Comparison of ENCODE assay signal across 18 mouse cellular contexts in the genomic region with DNA sequence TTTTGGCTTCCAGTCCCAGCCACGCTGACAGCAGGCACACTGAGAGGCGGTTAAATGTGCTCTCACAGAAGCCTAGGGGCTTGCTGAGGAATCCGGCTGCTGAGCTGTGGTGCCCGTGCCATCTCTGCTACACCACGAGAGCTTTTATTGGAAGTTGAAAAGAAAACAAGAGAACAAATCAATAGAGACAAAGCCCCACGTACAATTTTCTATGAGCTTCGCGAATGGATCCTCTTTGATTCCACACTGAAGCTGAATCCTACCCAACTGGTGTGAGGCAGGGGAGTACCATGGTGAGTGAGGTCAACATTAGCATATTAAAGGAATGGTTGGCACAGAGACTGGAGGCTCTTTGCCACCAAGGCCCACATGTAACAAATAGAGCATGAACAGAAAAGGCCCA. TPM values are rescaled to one million over a fixed set of nuclear protein-coding genes. Genes with fewer than 3 reads are reported as not detected.
DNase-seq lines count a peak whose midpoint lies in the region; ATAC-seq lines count a peak whose summit lies in the region.
"Had no signal": no experiment of that assay in that cellular context is flagged by ENCODE, and none has a peak within 500 bp of the region (broad histone marks: within the 10 kb centered on the region; RNA-seq: fewer than 3 reads in every experiment).

No protein-coding gene starts in this region.

- 36% methylated on average over 8 of the region's 8 CpGs for WGBS in hindbrain, embryonic 13.5 days
- WGBS in hindbrain, embryonic 12.5 days = 40% methylated on average over 8 of the region's 8 CpGs
- 32% methylated on average over 8 of the region's 8 CpGs for WGBS in neural tube, embryonic 14.5 days
- 14% methylated on average over 8 of the region's 8 CpGs for WGBS in forebrain, embryonic 16.5 days

- H3K9me3 ChIP-seq in hindbrain, embryonic 13.5 days = no peaks in the 10 kb centered on the region; the same call in 1 of the 2 replicates
- peaks cover 6% of the 10 kb centered on the region; the same call in 1 of the 2 replicates for H3K9me3 ChIP-seq in hindbrain, embryonic 12.5 days (replicated peaks)
- H3K9me3 ChIP-seq in neural tube, embryonic 14.5 days (ENCODE audit: control insufficient read depth, low read length) = no peaks in the 10 kb centered on the region
- H3K9me3 ChIP-seq in forebrain, embryonic 16.5 days (ENCODE audit: control insufficient read depth, low read length) = no peaks in the 10 kb centered on the region

- H3K9ac ChIP-seq in hindbrain, embryonic 13.5 days = no peak overlapping the region
- H3K9ac ChIP-seq in hindbrain, embryonic 12.5 days = no peak overlapping the region
- H3K9ac ChIP-seq in neural tube, embryonic 14.5 days (replicated peaks; ENCODE audit: low read depth, low read length) = no peak overlapping the region
- no peak overlapping the region for H3K9ac ChIP-seq in forebrain, embryonic 16.5 days (replicated peaks; ENCODE audit: low read depth, low read length)
- H3K9ac ChIP-seq: limb, embryonic 13.5 days; liver, postnatal 0 days had no signal

- H3K27me3 ChIP-seq in hindbrain, embryonic 13.5 days = no peaks in the 10 kb centered on the region
- H3K27me3 ChIP-seq in hindbrain, embryonic 12.5 days = no peaks in the 10 kb centered on the region
- H3K27me3 ChIP-seq in neural tube, embryonic 14.5 days (ENCODE audit: control insufficient read depth, insufficient read depth, low read length) = no peaks in the 10 kb centered on the region
- H3K27me3 ChIP-seq in forebrain, embryonic 16.5 days (replicated peaks; ENCODE audit: control insufficient read depth, insufficient read depth, low read length) = no peaks in the 10 kb centered on the region
- H3K27me3 ChIP-seq: limb, embryonic 13.5 days had no signal

- peaks cover 23% of the 10 kb centered on the region for H3K4me1 ChIP-seq in hindbrain, embryonic 13.5 days (replicated peaks)
- peaks cover 17% of the 10 kb centered on the region for H3K4me1 ChIP-seq in hindbrain, embryonic 12.5 days
- 0 out of 2 replicates have a peak, but pooled peaks cover 6% of the 10 kb centered on the region for H3K4me1 ChIP-seq in neural tube, embryonic 14.5 days (ENCODE audit: control insufficient read depth, insufficient read depth, low read length)
- H3K4me1 ChIP-seq in forebrain, embryonic 16.5 days (replicated peaks; ENCODE audit: control insufficient read depth, insufficient read depth, low read length) = peaks cover 26% of the 10 kb centered on the region
- H3K4me1 ChIP-seq: heart, embryonic 10.5 days; limb, embryonic 13.5 days had no signal

- no peak for DNase-seq in neural tube, embryonic 10.5 days (ENCODE audit: extremely low spot score, low spot score)
- DNase-seq in layer of hippocampus, postnatal 10 days (ENCODE audit: low spot score in 2 of 2) = peak; percentile 55 to 56
- no peak for DNase-seq in heart, adult 8-10 months (ENCODE audit: low spot score)
- DNase-seq: heart, postnatal 36 days; kidney, adult 2 months; kidney, postnatal 4 days; liver, postnatal 0 days; thymus, postnatal 25 days had no signal

- no peak overlapping the region for H3K27ac ChIP-seq in hindbrain, embryonic 13.5 days
- H3K27ac ChIP-seq in hindbrain, embryonic 12.5 days = no peak overlapping the region
- H3K27ac ChIP-seq in neural tube, embryonic 14.5 days (ENCODE audit: low read depth, low read length) = no peak overlapping the region
- no peak overlapping the region; the same call in 1 of the 2 replicates for H3K27ac ChIP-seq in forebrain, embryonic 16.5 days (ENCODE audit: low read length)
- H3K27ac ChIP-seq: heart, embryonic 10.5 days; limb, embryonic 13.5 days; macrophage had no signal

- H3K4me2 ChIP-seq in hindbrain, embryonic 13.5 days = no peak overlapping the region
- H3K4me2 ChIP-seq in hindbrain, embryonic 12.5 days (replicated peaks) = no peak overlapping the region
- no peak overlapping the region for H3K4me2 ChIP-seq in neural tube, embryonic 14.5 days (ENCODE audit: low read depth, low read length)
- H3K4me2 ChIP-seq in forebrain, embryonic 16.5 days (ENCODE audit: low read length) = no peak overlapping the region
- H3K4me2 ChIP-seq: limb, embryonic 13.5 days had no signal

- H3K36me3 ChIP-seq in hindbrain, embryonic 13.5 days = no peaks in the 10 kb centered on the region
- H3K36me3 ChIP-seq in hindbrain, embryonic 12.5 days = no peaks in the 10 kb centered on the region
- H3K36me3 ChIP-seq in neural tube, embryonic 14.5 days (ENCODE audit: control insufficient read depth, insufficient read depth, low read length) = no peaks in the 10 kb centered on the region
- no peaks in the 10 kb centered on the region for H3K36me3 ChIP-seq in forebrain, embryonic 16.5 days (ENCODE audit: control insufficient read depth, insufficient read depth)
- H3K36me3 ChIP-seq: heart, embryonic 10.5 days; limb, embryonic 13.5 days had no signal

- H3K4me3 ChIP-seq in hindbrain, embryonic 13.5 days = no peak overlapping the region
- H3K4me3 ChIP-seq in hindbrain, embryonic 12.5 days = no peak overlapping the region
- no peak overlapping the region for H3K4me3 ChIP-seq in neural tube, embryonic 14.5 days (ENCODE audit: low read depth, low read length)
- H3K4me3 ChIP-seq in forebrain, embryonic 16.5 days (replicated peaks; ENCODE audit: low read length) = no peak overlapping the region
- H3K4me3 ChIP-seq: erythroblast, embryonic 14.5 days; heart, embryonic 10.5 days; limb, embryonic 13.5 days had no signal

- ATAC-seq in hindbrain, embryonic 13.5 days (ENCODE audit: low FRiP score) = 0 out of 2 replicates have a peak, but pooled peaks have one; percentile 57
- no peak for ATAC-seq in hindbrain, embryonic 12.5 days (ENCODE audit: low FRiP score)
- ATAC-seq in neural tube, embryonic 14.5 days (ENCODE audit: low read depth) = peak; percentile 42; the same call in 1 of the 2 replicates
- peak; percentile 68 for ATAC-seq in forebrain, embryonic 16.5 days
- ATAC-seq: liver, postnatal 0 days had no signal

RNA-seq across cellular contexts. Expression of gene Lrrc66, which starts 31.0 kb away (rescaled TPM):
- not detected in 2 replicates for polyA plus RNA-seq in hindbrain, embryonic 13.5 days (2015; fragmentation: Nextera tagmentation; extraction: Ambion mirVana)
- not detected in 2 replicates for polyA plus RNA-seq in hindbrain, embryonic 12.5 days (2016; fragmentation: Nextera tagmentation; extraction: Ambion mirVana)
- not detected in 2 replicates for polyA plus RNA-seq in neural tube, embryonic 14.5 days (2014; fragmentation: Nextera tagmentation; extraction: Ambion mirVana)
- polyA plus RNA-seq in forebrain, embryonic 16.5 days (2015; fragmentation: Nextera tagmentation; extraction: Ambion mirVana) = not detected in 2 replicates
- total RNA-seq in layer of hippocampus, postnatal 10 days (2021) = 1 to 10 TPM in 1 of 2 experiments, not detected in 1; 1.2 TPM
- total RNA-seq in heart, adult 8-10 months (2022) = under 1 TPM in 1 of 4 experiments, not detected in 3; 0.12 TPM
- total RNA-seq: gastrocnemius, adult 8-10 months; heart, postnatal 36 days had no signal
- polyA plus RNA-seq: erythroblast, embryonic 14.5 days; limb, embryonic 13.5 days; liver, postnatal 0 days had no signal

RNA-seq across cellular contexts. Expression of gene Sgcb, which starts 46.2 kb away (rescaled TPM):
- 29.5 and 32.3 TPM in 2 replicates for polyA plus RNA-seq in hindbrain, embryonic 13.5 days (2015; fragmentation: Nextera tagmentation; extraction: Ambion mirVana)
- polyA plus RNA-seq in hindbrain, embryonic 12.5 days (2016; fragmentation: Nextera tagmentation; extraction: Ambion mirVana) = 26.5 and 29.1 TPM in 2 replicates
- polyA plus RNA-seq in neural tube, embryonic 14.5 days (2014; fragmentation: Nextera tagmentation; extraction: Ambion mirVana) = 53.8 and 57.2 TPM in 2 replicates
- 29.5 and 30.5 TPM in 2 replicates for polyA plus RNA-seq in forebrain, embryonic 16.5 days (2015; fragmentation: Nextera tagmentation; extraction: Ambion mirVana)
- total RNA-seq in layer of hippocampus, postnatal 10 days (2021) = 10 to 100 TPM; 63.2 to 66.0 TPM
- total RNA-seq in heart, adult 8-10 months (2022) = 100 to 1,000 TPM; 113 to 128 (median 122) TPM
- polyA plus RNA-seq: erythroblast, embryonic 14.5 days had no signal

RNA-seq across cellular contexts. Expression of gene Spata18, which starts 49.8 kb away (rescaled TPM):
- 0.45 and 1.4 TPM in 2 replicates for polyA plus RNA-seq in hindbrain, embryonic 13.5 days (2015; fragmentation: Nextera tagmentation; extraction: Ambion mirVana)
- polyA plus RNA-seq in hindbrain, embryonic 12.5 days (2016; fragmentation: Nextera tagmentation; extraction: Ambion mirVana) = 0.90 and 1.1 TPM in 2 replicates
- polyA plus RNA-seq in neural tube, embryonic 14.5 days (2014; fragmentation: Nextera tagmentation; extraction: Ambion mirVana) = 0.13 and 0.24 TPM in 2 replicates
- polyA plus RNA-seq in forebrain, embryonic 16.5 days (2015; fragmentation: Nextera tagmentation; extraction: Ambion mirVana) = 0.44 and 0.72 TPM in 2 replicates
- 1 to 10 TPM; 2.4 to 2.6 TPM for total RNA-seq in layer of hippocampus, postnatal 10 days (2021)
- total RNA-seq in heart, adult 8-10 months (2022) = under 1 TPM; 0.22 to 0.37 (median 0.33) TPM
- total RNA-seq: adrenal gland, adult 18-20 months; gastrocnemius, adult 8-10 months had no signal
- polyA plus RNA-seq: erythroblast, embryonic 14.5 days; heart, embryonic 10.5 days; liver, postnatal 0 days; macrophage had no signal

Comparison
In these comparisons a context has a peak if more than half of its experiments do, and no peak if none do; other contexts are left out.
1. DNase-seq: peak in layer of hippocampus, postnatal 10 days (2 of 2); none in neural tube, embryonic 10.5 days (single experiment) and heart, adult 8-10 months (single experiment).